Mouse (Mus musculus) lung, postnatal 0 days (tissue): Measurements from ENCODE around the gene Lrp6. TPM values are rescaled to one million over a fixed set of nuclear protein-coding genes. Genes with fewer than 3 reads are reported as not detected.

Experiments
- ATAC-seq: fragments of 200-750 bp; cut with Nextera tagmentation; 2 replicates; pipeline ENCODE4 v1.8.0; 2017; ENCODE audit warnings: moderate library complexity
- DNase-seq: peaks from one replicate; pipeline ENCODE4 v3.0.0-alpha.2; 2016; ENCODE audit warnings: low spot score
- H3K27ac ChIP-seq: fragments of 300-500 bp; sonication (generic); 2 replicates; pipeline ENCODE4 v1.5.1; 2014; ENCODE audit warnings: antibody characterized with exemption, mild to moderate bottlenecking, low read length, mixed read lengths
- H3K27me3 ChIP-seq: fragments of 300-500 bp; sonication (generic); replicated peaks from 2 replicates; pipeline ENCODE4 v1.6.1; 2014; ENCODE audit warnings: low read length, mixed read lengths; ENCODE audit not compliant: insufficient read depth
- H3K36me3 ChIP-seq: fragments of 300-500 bp; sonication (generic); 2 replicates; pipeline ENCODE4 v1.6.1; 2014; ENCODE audit warnings: low read length, mixed read lengths; ENCODE audit not compliant: insufficient read depth
- H3K4me1 ChIP-seq: fragments of 300-500 bp; sonication (generic); 2 replicates; pipeline ENCODE4 v1.6.1; 2014; ENCODE audit warnings: antibody characterized with exemption, low read depth, low read length, mixed read lengths; ENCODE audit not compliant: insufficient read depth
- H3K4me2 ChIP-seq: fragments of 300-500 bp; sonication (generic); replicated peaks from 2 replicates; pipeline ENCODE4 v1.6.1; 2014; ENCODE audit warnings: low read depth, mild to moderate bottlenecking, low read length, moderate library complexity, mixed read lengths
- H3K4me3 ChIP-seq: fragments of 300-500 bp; sonication (generic); 2 replicates; pipeline ENCODE4 v1.5.1; 2014; ENCODE audit warnings: low read depth, low read length
- H3K9ac ChIP-seq: fragments of 300-500 bp; sonication (generic); replicated peaks from 2 replicates; pipeline ENCODE4 v1.6.1; 2014; ENCODE audit warnings: low read depth, mild to moderate bottlenecking
- H3K9me3 ChIP-seq: fragments of 300-500 bp; sonication (generic); 2 replicates; pipeline ENCODE4 v1.6.1; 2016; ENCODE audit warnings: low read length, mixed read lengths
- CTCF ChIP-seq: IDR thresholded peaks from 2 replicates; pipeline ENCODE4 v1.5.1; 2016; ENCODE audit warnings: antibody characterized with exemption, mild to moderate bottlenecking
- EP300 ChIP-seq: IDR thresholded peaks from 2 replicates; pipeline ENCODE4 v1.6.1; 2016; ENCODE audit warnings: antibody characterized with exemption, mild to moderate bottlenecking, control low read depth
- WGBS: fragments of 180-500 bp; shearing (Covaris S2); extraction: QIAGEN DNeasy Blood & Tissue Kit; methylation state at CpG from one replicate; pipeline ENCODE4 v1.1.7; 2014; 5-methylcytosine and 5-hydroxymethylcytosine counted together
- polyA plus RNA-seq: library from polyadenylated mRNA; unstranded; fragments of >200 nt; fragmentation: Nextera tagmentation; extraction: Ambion mirVana; gene quantifications from 2 replicates; pipeline ENCODE4 v1.2.1, GENCODE M21; 2015

The Lrp6 gene
- polyA plus RNA-seq, 1 experiment from 2014 or later: 17.0 TPM

GRCm38 (mm10) chr6:134486318-134486717 lies 80.4 kb downstream of the Lrp6 start:
- ATAC-seq (no peak), DNase-seq (no peak)
- Histone ChIP-seq H3K4me2 (no peak overlapping the region), H3K36me3 (no peaks in the 10 kb centered on the region), H3K27me3 (no peaks in the 10 kb centered on the region), H3K9me3 (no peaks in the 10 kb centered on the region), H3K4me3 (no peak overlapping the region), H3K9ac (no peak overlapping the region), H3K4me1 (no peaks in the 10 kb centered on the region), H3K27ac (no peak overlapping the region)
- 84% methylated on average over 9 of the region's 9 CpGs for WGBS
- TF ChIP-seq CTCF (no peak), EP300 (no peak)

GRCm38 (mm10) chr6:134479481-134479880 lies 87.3 kb downstream of the Lrp6 start:
- ATAC-seq (no peak), DNase-seq (no peak)
- peaks cover 11% of the 10 kb centered on the region for H3K36me3 ChIP-seq
- no peak overlapping the region for H3K4me2 ChIP-seq
- 92% methylated on average over 10 of the region's 10 CpGs for WGBS
- no peak for TF ChIP-seq EP300
- TF ChIP-seq CTCF: no peak
- no peaks in the 10 kb centered on the region for H3K9me3 ChIP-seq
- no peak overlapping the region for H3K4me3 ChIP-seq
- H3K27me3 ChIP-seq: no peaks in the 10 kb centered on the region
- H3K9ac ChIP-seq: no peak overlapping the region
- no peak overlapping the region for H3K27ac ChIP-seq
- H3K4me1 ChIP-seq: no peaks in the 10 kb centered on the region

- ATAC-seq (no peak), DNase-seq (no peak)
- no peaks in the 10 kb centered on the region for H3K9me3 ChIP-seq
- no peak overlapping the region for H3K4me3 ChIP-seq
- no peak overlapping the region for H3K27ac ChIP-seq
- H3K9ac ChIP-seq: no peak overlapping the region
- no peak overlapping the region for H3K4me2 ChIP-seq
- 83% methylated on average over 7 of the region's 7 CpGs for WGBS
- no peaks in the 10 kb centered on the region for H3K27me3 ChIP-seq
- no peak for TF ChIP-seq CTCF
- no peak for TF ChIP-seq EP300
- no peaks in the 10 kb centered on the region for H3K36me3 ChIP-seq
- no peaks in the 10 kb centered on the region; the same call in 1 of the 2 replicates for H3K4me1 ChIP-seq
Observed at GRCm38 (mm10) chr6:134473143-134473561, 93.6 kb downstream of the Lrp6 start.

GRCm38 (mm10) chr6:134470857-134471256 lies 95.9 kb downstream of the Lrp6 start:
- Histone ChIP-seq H3K9me3 (no peaks in the 10 kb centered on the region), H3K4me3 (no peak overlapping the region), H3K36me3 (0 out of 2 replicates have a peak, but pooled peaks cover 2% of the 10 kb centered on the region), H3K9ac (no peak overlapping the region), H3K27me3 (no peaks in the 10 kb centered on the region), H3K4me2 (no peak overlapping the region), H3K27ac (no peak overlapping the region), H3K4me1 (no peaks in the 10 kb centered on the region; the same call in 1 of the 2 replicates)
- TF ChIP-seq CTCF (no peak), EP300 (no peak)
- ATAC-seq (peak; percentile 80), DNase-seq (peak; percentile 86)
- 20% methylated on average over 14 of the region's 14 CpGs for WGBS

- H3K4me1 ChIP-seq: no peaks in the 10 kb centered on the region; the same call in 1 of the 2 replicates
- no peak overlapping the region for H3K27ac ChIP-seq
- H3K9me3 ChIP-seq: no peaks in the 10 kb centered on the region
- TF ChIP-seq EP300: no peak
- peak; percentile 20; the same call in 1 of the 2 replicates for TF ChIP-seq CTCF
- DNase-seq (no peak), ATAC-seq (no peak)
- H3K27me3 ChIP-seq: no peaks in the 10 kb centered on the region
- no peak overlapping the region for H3K4me3 ChIP-seq
- WGBS: 87% methylated on average over 2 of the region's 2 CpGs
- H3K36me3 ChIP-seq: 0 out of 2 replicates have a peak, but pooled peaks cover 6% of the 10 kb centered on the region
- H3K9ac ChIP-seq: no peak overlapping the region
- no peak overlapping the region for H3K4me2 ChIP-seq
Observed at GRCm38 (mm10) chr6:134469297-134469696, 97.5 kb downstream of the Lrp6 start.

- 81% methylated on average over 10 of the region's 10 CpGs for WGBS
- Histone ChIP-seq H3K4me1 (no peaks in the 10 kb centered on the region; the same call in 1 of the 2 replicates), H3K9ac (no peak overlapping the region)
Observed at GRCm38 (mm10) chr6:134466671-134467229, 100.0 kb downstream of the Lrp6 start.

More at GRCm38 (mm10) chr6:134466671-134467229, 100.0 kb downstream of the Lrp6 start:
- Histone ChIP-seq H3K9me3 (no peaks in the 10 kb centered on the region), H3K4me3 (no peak overlapping the region), H3K27me3 (no peaks in the 10 kb centered on the region), H3K4me2 (no peak overlapping the region), H3K36me3 (0 out of 2 replicates have a peak, but pooled peaks cover 6% of the 10 kb centered on the region), H3K27ac (no peak overlapping the region)
- TF ChIP-seq EP300 (no peak), CTCF (no peak)
- DNase-seq: no peak
- no peak for ATAC-seq
